Mouse (Mus musculus): ENCODE data around the gene Xxylt1. TPM values are rescaled to one million over a fixed set of nuclear protein-coding genes. Genes with fewer than 3 reads are reported as not detected.
A peak's percentile ranks its signal among the peaks of the same experiment; 100 is the strongest.

The Xxylt1 gene
- polyA plus RNA-seq, 1 experiment = 22.4 TPM

GRCm38 (mm10) chr16:30934967-30935690, 146.1 kb downstream of the Xxylt1 start:
- TF ChIP-seq POLR2A (IDR thresholded peaks at IDR 0.05; ENCODE audit: borderline replicate concordance, insufficient read depth, low read length) (no peak), CTCF (IDR thresholded peaks at IDR 0.05; ENCODE audit: borderline replicate concordance, insufficient read depth, low read depth, low read length) (no peak)
- 63% methylated on average over 15 of the region's 15 CpGs for WGBS
- Histone ChIP-seq H3K27me3 (ENCODE audit: control insufficient read depth, insufficient read depth, low read length) (no peaks in the 10 kb centered on the region), H3K27ac (ENCODE audit: insufficient read depth, low read length) (no peak overlapping the region), H3K4me3 (replicated peaks; ENCODE audit: insufficient read depth, low read depth, low read length) (no peak overlapping the region), H3K4me1 (ENCODE audit: control insufficient read depth, insufficient read depth, low read length) (no peaks in the 10 kb centered on the region)
- no peak for DNase-seq

GRCm38 (mm10) chr16:30934205-30934780, 146.9 kb downstream of the Xxylt1 start:
- no peak for DNase-seq
- WGBS = 78% methylated on average over 11 of the region's 11 CpGs
- Histone ChIP-seq H3K27ac (ENCODE audit: insufficient read depth, low read length) (no peak overlapping the region), H3K27me3 (ENCODE audit: control insufficient read depth, insufficient read depth, low read length) (no peaks in the 10 kb centered on the region), H3K4me1 (ENCODE audit: control insufficient read depth, insufficient read depth, low read length) (no peaks in the 10 kb centered on the region), H3K4me3 (replicated peaks; ENCODE audit: insufficient read depth, low read depth, low read length) (no peak overlapping the region)
- TF ChIP-seq POLR2A (IDR thresholded peaks at IDR 0.05; ENCODE audit: borderline replicate concordance, insufficient read depth, low read length) = no peak
- no peak for TF ChIP-seq CTCF (IDR thresholded peaks at IDR 0.05; ENCODE audit: borderline replicate concordance, insufficient read depth, low read depth, low read length)

- H3K4me3 ChIP-seq (replicated peaks; ENCODE audit: insufficient read depth, low read depth, low read length) = no peak overlapping the region
- no peak for DNase-seq
- no peak overlapping the region for H3K27ac ChIP-seq (ENCODE audit: insufficient read depth, low read length)
- TF ChIP-seq CTCF (IDR thresholded peaks at IDR 0.05; ENCODE audit: borderline replicate concordance, insufficient read depth, low read depth, low read length) = no peak
- 74% methylated on average over 8 of the region's 8 CpGs for WGBS
- no peaks in the 10 kb centered on the region for H3K27me3 ChIP-seq (ENCODE audit: control insufficient read depth, insufficient read depth, low read length)
- no peaks in the 10 kb centered on the region for H3K4me1 ChIP-seq (ENCODE audit: control insufficient read depth, insufficient read depth, low read length)
These were observed 147.9 kb downstream of the Xxylt1 start for GRCm38 (mm10) chr16:30933366-30933765.

GRCm38 (mm10) chr16:30932791-30933190, 148.4 kb downstream of the Xxylt1 start:
- H3K4me1 ChIP-seq (ENCODE audit: control insufficient read depth, insufficient read depth, low read length) = no peaks in the 10 kb centered on the region
- no peaks in the 10 kb centered on the region for H3K27me3 ChIP-seq (ENCODE audit: control insufficient read depth, insufficient read depth, low read length)
- no peak for DNase-seq
- no peak overlapping the region for H3K4me3 ChIP-seq (replicated peaks; ENCODE audit: insufficient read depth, low read depth, low read length)
- 64% methylated on average over 4 of the region's 4 CpGs for WGBS
- H3K27ac ChIP-seq (ENCODE audit: insufficient read depth, low read length) = no peak overlapping the region
- TF ChIP-seq POLR2A (IDR thresholded peaks at IDR 0.05; ENCODE audit: borderline replicate concordance, insufficient read depth, low read length) = no peak
- peak; percentile 9; the same call in 1 of the 2 replicates for TF ChIP-seq CTCF (IDR thresholded peaks at IDR 0.05; ENCODE audit: borderline replicate concordance, insufficient read depth, low read depth, low read length)

- DNase-seq = no peak
- Histone ChIP-seq H3K27ac (ENCODE audit: insufficient read depth, low read length) (no peak overlapping the region), H3K4me1 (ENCODE audit: control insufficient read depth, insufficient read depth, low read length) (no peaks in the 10 kb centered on the region), H3K27me3 (ENCODE audit: control insufficient read depth, insufficient read depth, low read length) (no peaks in the 10 kb centered on the region), H3K4me3 (replicated peaks; ENCODE audit: insufficient read depth, low read depth, low read length) (no peak overlapping the region)
- no peak for TF ChIP-seq POLR2A (IDR thresholded peaks at IDR 0.05; ENCODE audit: borderline replicate concordance, insufficient read depth, low read length)
- TF ChIP-seq CTCF (IDR thresholded peaks at IDR 0.05; ENCODE audit: borderline replicate concordance, insufficient read depth, low read depth, low read length) = no peak
- WGBS = 85% methylated on average over 5 of the region's 5 CpGs
These were observed 149.0 kb downstream of the Xxylt1 start for GRCm38 (mm10) chr16:30932196-30932595.

- no peak for TF ChIP-seq POLR2A (IDR thresholded peaks at IDR 0.05; ENCODE audit: borderline replicate concordance, insufficient read depth, low read length)
- TF ChIP-seq CTCF (IDR thresholded peaks at IDR 0.05; ENCODE audit: borderline replicate concordance, insufficient read depth, low read depth, low read length) = no peak
- no peak overlapping the region for H3K4me3 ChIP-seq (replicated peaks; ENCODE audit: insufficient read depth, low read depth, low read length)
- no peak overlapping the region for H3K27ac ChIP-seq (ENCODE audit: insufficient read depth, low read length)
- no peaks in the 10 kb centered on the region for H3K4me1 ChIP-seq (ENCODE audit: control insufficient read depth, insufficient read depth, low read length)
- 95% methylated on average over 3 of the region's 3 CpGs for WGBS
- H3K27me3 ChIP-seq (ENCODE audit: control insufficient read depth, insufficient read depth, low read length) = no peaks in the 10 kb centered on the region
- DNase-seq = no peak
These were observed 152.1 kb downstream of the Xxylt1 start for GRCm38 (mm10) chr16:30929165-30929564.

- Histone ChIP-seq H3K4me1 (ENCODE audit: control insufficient read depth, insufficient read depth, low read length) (no peaks in the 10 kb centered on the region), H3K27me3 (ENCODE audit: control insufficient read depth, insufficient read depth, low read length) (no peaks in the 10 kb centered on the region), H3K27ac (ENCODE audit: insufficient read depth, low read length) (no peak overlapping the region), H3K4me3 (replicated peaks; ENCODE audit: insufficient read depth, low read depth, low read length) (no peak overlapping the region)
- TF ChIP-seq POLR2A (IDR thresholded peaks at IDR 0.05; ENCODE audit: borderline replicate concordance, insufficient read depth, low read length) (no peak), CTCF (IDR thresholded peaks at IDR 0.05; ENCODE audit: borderline replicate concordance, insufficient read depth, low read depth, low read length) (no peak)
- DNase-seq = no peak
- 94% methylated on average over 8 of the region's 8 CpGs for WGBS
These were observed 153.0 kb downstream of the Xxylt1 start for GRCm38 (mm10) chr16:30928076-30928750.

- no peaks in the 10 kb centered on the region for H3K27me3 ChIP-seq (ENCODE audit: control insufficient read depth, insufficient read depth, low read length)
- TF ChIP-seq CTCF (IDR thresholded peaks at IDR 0.05; ENCODE audit: borderline replicate concordance, insufficient read depth, low read depth, low read length) = no peak
- TF ChIP-seq POLR2A (IDR thresholded peaks at IDR 0.05; ENCODE audit: borderline replicate concordance, insufficient read depth, low read length) = no peak
- DNase-seq = no peak
- H3K4me3 ChIP-seq (replicated peaks; ENCODE audit: insufficient read depth, low read depth, low read length) = no peak overlapping the region
- 49% methylated on average over 4 of the region's 4 CpGs for WGBS
- no peaks in the 10 kb centered on the region for H3K4me1 ChIP-seq (ENCODE audit: control insufficient read depth, insufficient read depth, low read length)
- H3K27ac ChIP-seq (ENCODE audit: insufficient read depth, low read length) = no peak overlapping the region
These were observed 155.7 kb downstream of the Xxylt1 start for GRCm38 (mm10) chr16:30925496-30925895.
